Mouse (Mus musculus) MEL (cell line): ENCODE results near the gene Gemin2. TPM values are rescaled to one million over a fixed set of nuclear protein-coding genes. Genes with fewer than 3 reads are reported as not detected.
A peak's percentile ranks its signal among the peaks of the same experiment; 100 is the strongest.

Source experiments
- DNase-seq: peaks from one replicate; pipeline ENCODE4 v3.0.0; 2011; ENCODE audit warnings: low read depth, low spot score
- H3K27ac ChIP-seq: 2 replicates; pipeline ENCODE4 v1.5.1; 2012; ENCODE audit warnings: low read depth, mild to moderate bottlenecking, control low read depth, low read length, moderate library complexity; ENCODE audit not compliant: control insufficient read depth
- H3K27me3 ChIP-seq, 2 experiments: fragments of 150-350 bp in 1 of 2; sonication (generic) in 1 of 2; 2 replicates each; pipeline ENCODE4 v1.6.1; 2012; ENCODE audit warnings: low read length in 2 of 2, mild to moderate bottlenecking in 2 of 2, improper control_type of control experiment in 1 of 2, moderate library complexity in 1 of 2; ENCODE audit not compliant: insufficient read depth in 2 of 2, control insufficient read depth in 1 of 2
- H3K36me3 ChIP-seq, 2 experiments: 2 replicates each; pipeline ENCODE4 v1.6.1; 2012 to 2014; ENCODE audit warnings: low read length in 2 of 2, improper control_type of control experiment in 1 of 2, inconsistent platforms in 1 of 2, mild to moderate bottlenecking in 1 of 2; ENCODE audit not compliant: insufficient read depth in 2 of 2, control insufficient read depth in 1 of 2
- H3K4me1 ChIP-seq, 2 experiments: fragments of 150-350 bp in 1 of 2; sonication (generic) in 1 of 2; 2 replicates each; pipeline ENCODE4 v1.6.1; 2012; ENCODE audit warnings: low read length in 2 of 2, improper control_type of control experiment in 1 of 2, mild to moderate bottlenecking in 1 of 2; ENCODE audit not compliant: insufficient read depth in 2 of 2, control insufficient read depth in 1 of 2
- H3K4me3 ChIP-seq, 2 experiments: fragments of 150-350 bp in 1 of 2; sonication (generic) in 1 of 2; 2 replicates each; pipeline ENCODE4 v1.5.1; 2012; ENCODE audit warnings: low read depth in 2 of 2, low read length in 2 of 2, mild to moderate bottlenecking in 2 of 2, moderate library complexity in 2 of 2, control low read depth in 1 of 2, improper control_type of control experiment in 1 of 2; ENCODE audit not compliant: control insufficient read depth in 1 of 2, insufficient read depth in 1 of 2
- H3K79me2 ChIP-seq: 2 replicates; pipeline ENCODE4 v1.6.1; 2012; ENCODE audit warnings: mild to moderate bottlenecking, low read length, moderate library complexity; ENCODE audit not compliant: control insufficient read depth, poor library complexity, insufficient read depth
- H3K9ac ChIP-seq: 2 replicates; pipeline ENCODE4 v1.6.1; 2012; ENCODE audit warnings: low read depth, mild to moderate bottlenecking, control low read depth, low read length, moderate library complexity; ENCODE audit not compliant: control insufficient read depth, poor library complexity, severe bottlenecking
- H3K9me3 ChIP-seq: fragments of 150-350 bp; sonication (generic); replicated peaks from 2 replicates; pipeline ENCODE4 v1.6.1; 2012; ENCODE audit warnings: mild to moderate bottlenecking, low read length, improper control_type of control experiment, moderate library complexity; ENCODE audit not compliant: insufficient read depth
- BHLHE40 ChIP-seq: IDR thresholded peaks from 2 replicates; pipeline ENCODE4 v1.6.1; 2012; ENCODE audit warnings: low read depth, mild to moderate bottlenecking, inconsistent platforms, low read length, improper control_type of control experiment, borderline replicate concordance
- ELF1 ChIP-seq: IDR thresholded peaks from 2 replicates; pipeline ENCODE4 v1.6.1; 2014; ENCODE audit warnings: low read depth, mild to moderate bottlenecking, inconsistent platforms, low read length, improper control_type of control experiment, moderate library complexity
- EP300 ChIP-seq, 2 experiments: IDR thresholded peaks; 2 replicates each; pipeline ENCODE4 v1.6.1; 2011; ENCODE audit warnings: improper control_type of control experiment in 2 of 2, low read length in 2 of 2, low read depth in 1 of 2, mild to moderate bottlenecking in 1 of 2
- ETS1 ChIP-seq: IDR thresholded peaks from 2 replicates; pipeline ENCODE4 v1.6.1; 2012; ENCODE audit warnings: low read depth, mild to moderate bottlenecking, inconsistent platforms, low read length, improper control_type of control experiment, moderate library complexity
- GATA1 ChIP-seq: IDR thresholded peaks from 2 replicates; pipeline ENCODE4 v1.6.1; 2011; ENCODE audit warnings: low read depth, low read length, improper control_type of control experiment
- HCFC1 ChIP-seq: IDR thresholded peaks from 2 replicates; pipeline ENCODE4 v1.6.1; 2012; ENCODE audit warnings: low read depth, mild to moderate bottlenecking, inconsistent platforms, low read length, improper control_type of control experiment, moderate library complexity
- JUND ChIP-seq: IDR thresholded peaks from 2 replicates; pipeline ENCODE4 v1.6.1; 2011; ENCODE audit warnings: low read depth, mild to moderate bottlenecking, improper control_type of control experiment, low read length
- MAFK ChIP-seq: IDR thresholded peaks from 2 replicates; pipeline ENCODE4 v1.6.1; 2011; ENCODE audit warnings: low read depth, mild to moderate bottlenecking, low read length, improper control_type of control experiment, borderline replicate concordance
- MXI1 ChIP-seq: IDR thresholded peaks from 2 replicates; pipeline ENCODE4 v1.6.1; 2011; ENCODE audit warnings: mild to moderate bottlenecking, low read depth, low read length, improper control_type of control experiment
- MYB ChIP-seq: IDR thresholded peaks from 2 replicates; pipeline ENCODE4 v1.6.1; 2011; ENCODE audit warnings: mild to moderate bottlenecking, low read depth, low read length, improper control_type of control experiment
- MYC ChIP-seq: IDR thresholded peaks from 2 replicates; pipeline ENCODE4 v1.6.1; 2011; ENCODE audit warnings: low read depth, mild to moderate bottlenecking, low read length, improper control_type of control experiment, moderate library complexity
- POLR2AphosphoS2 ChIP-seq: IDR thresholded peaks from 2 replicates; pipeline ENCODE4 v1.6.1; 2011; ENCODE audit warnings: low read length, improper control_type of control experiment
- POLR2AphosphoS5 ChIP-seq: IDR thresholded peaks from 2 replicates; pipeline ENCODE4 v1.6.1; 2012; ENCODE audit warnings: low read depth, borderline replicate concordance, mild to moderate bottlenecking, inconsistent platforms, low read length, moderate library complexity, mixed read lengths
- RAD21 ChIP-seq: IDR thresholded peaks from 2 replicates; pipeline ENCODE4 v1.6.1; 2011; ENCODE audit warnings: mild to moderate bottlenecking, low read depth, low read length, improper control_type of control experiment
- RCOR1 ChIP-seq: IDR thresholded peaks from 2 replicates; pipeline ENCODE4 v1.6.1; 2012; ENCODE audit warnings: low read depth, mild to moderate bottlenecking, inconsistent platforms, low read length, improper control_type of control experiment
- SIN3A ChIP-seq: IDR thresholded peaks from 2 replicates; pipeline ENCODE4 v1.6.1; 2012; ENCODE audit warnings: low read length, improper control_type of control experiment, inconsistent platforms
- TAL1 ChIP-seq: IDR thresholded peaks from 2 replicates; pipeline ENCODE4 v1.6.1; 2012; ENCODE audit warnings: mild to moderate bottlenecking, inconsistent platforms, low read length, moderate library complexity, mixed read lengths
- TCF12 ChIP-seq: IDR thresholded peaks from 2 replicates; pipeline ENCODE4 v1.6.1; 2014; ENCODE audit warnings: low read depth, mild to moderate bottlenecking, inconsistent platforms, low read length, improper control_type of control experiment, moderate library complexity
- USF2 ChIP-seq, 2 experiments: IDR thresholded peaks; 2 replicates each; pipeline ENCODE4 v1.6.1; 2011 to 2012; ENCODE audit warnings: improper control_type of control experiment in 2 of 2, low read length in 2 of 2, borderline replicate concordance in 1 of 2, inconsistent platforms in 1 of 2, low read depth in 1 of 2, mild to moderate bottlenecking in 1 of 2; ENCODE audit not compliant: insufficient read depth in 1 of 2
- ZC3H11A ChIP-seq: IDR thresholded peaks from 2 replicates; pipeline ENCODE4 v1.6.1; 2012; ENCODE audit warnings: low read depth, mild to moderate bottlenecking, inconsistent platforms, low read length, improper control_type of control experiment
- ZMIZ1 ChIP-seq: IDR thresholded peaks from 2 replicates; pipeline ENCODE4 v1.6.1; 2012; ENCODE audit warnings: low read depth, mild to moderate bottlenecking, inconsistent platforms, low read length, improper control_type of control experiment, moderate library complexity
- ZNF384 ChIP-seq: IDR thresholded peaks from 2 replicates; pipeline ENCODE4 v1.6.1; 2012; ENCODE audit warnings: low read depth, mild to moderate bottlenecking, inconsistent platforms, low read length, improper control_type of control experiment
- polyA plus RNA-seq, 2 experiments: library from polyadenylated mRNA; stranded (reverse) in 1 of 2; unstranded in 1 of 2; fragments of >175 nt in 1 of 2; fragments of >200 nt in 1 of 2; gene quantifications; 2 replicates each; pipeline versions ENCODE4 v1.2.1 to v1.2.4; 2012; ENCODE audit warnings: low replicate concordance in 2 of 2, low read depth in 1 of 2; ENCODE audit not compliant: insufficient read length in 2 of 2, insufficient read depth in 1 of 2, missing spikeins in 1 of 2
- total RNA-seq: library from RNA; depleted of rRNA; stranded (reverse); fragments of 300-350 nt; gene quantifications from 2 replicates; pipeline ENCODE4 v1.2.3, GENCODE M21; 2012

Gene Gemin2
- total and polyA plus RNA-seq, 3 experiments: 17.7 to 19.5 TPM; not detected in 1

DNA sequence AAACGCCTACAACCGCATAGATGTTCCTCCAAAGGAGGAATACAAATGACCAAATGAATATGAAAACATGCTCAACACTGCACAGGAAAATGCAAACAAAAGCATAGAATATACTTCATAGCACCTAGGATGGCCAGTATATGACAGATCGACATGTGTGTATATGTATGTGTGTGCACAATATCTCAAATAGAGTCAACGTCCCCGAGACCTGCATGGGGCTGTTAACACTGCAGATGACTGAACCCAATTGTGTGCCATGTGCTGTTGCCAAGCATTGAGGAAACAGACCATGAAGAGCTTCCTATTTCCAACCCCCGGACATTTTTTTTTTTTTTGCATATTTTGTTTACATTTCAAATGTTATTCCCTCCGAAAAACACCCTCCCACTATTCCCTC, 27.7 kb downstream of the Gemin2 start (continued):
- TF ChIP-seq TCF12 (no peak), POLR2AphosphoS5 (peak; percentile 93; the same call in 1 of the 2 replicates), MYB (no peak), MYC (no peak), RCOR1 (no peak)

- Histone ChIP-seq H3K4me1 (peaks cover 53 to 62% of the 10 kb centered on the region in 2 experiments), H3K9ac (no peak overlapping the region), H3K9me3 (no peaks in the 10 kb centered on the region), H3K27ac (peak overlapping the region; percentile 48), H3K27me3 (no peaks in the 10 kb centered on the region), H3K79me2 (peaks cover 28% of the 10 kb centered on the region), H3K4me3 (no peak overlapping the region), H3K36me3 (peaks cover 16 to 85% of the 10 kb centered on the region in 2 experiments)
- peak; percentile 84 for DNase-seq
- no peak for TF ChIP-seq ZC3H11A
- TF ChIP-seq JUND: no peak
- no peak for TF ChIP-seq ELF1
- peak; percentile 58 for TF ChIP-seq TAL1
- TF ChIP-seq TCF12: peak; percentile 44; the same call in 1 of the 2 replicates
- no peak for TF ChIP-seq MYC
- peak; percentile 77 for TF ChIP-seq ETS1
- TF ChIP-seq SIN3A: 0 out of 2 replicates have a peak, but pooled peaks have one; percentile 26
- no peak for TF ChIP-seq MAFK
- TF ChIP-seq EP300 (IDR thresholded peaks at IDR 0.05; ENCODE audit: low read depth in 1 of 2, low read length in 2 of 2): peak; percentile 74 to 79
- TF ChIP-seq RCOR1: 0 out of 2 replicates have a peak, but pooled peaks have one; percentile 28
- no peak for TF ChIP-seq ZNF384
- peak; percentile 73 for TF ChIP-seq GATA1
- TF ChIP-seq ZMIZ1: no peak
Observed at GRCm38 (mm10) chr12:59052470-59052869, 39.3 kb downstream of the Gemin2 start.

- H3K4me1 ChIP-seq: peaks cover 53 to 61% of the 10 kb centered on the region in 2 experiments
- H3K27ac ChIP-seq: peak overlapping the region; percentile 77
- no peaks in the 10 kb centered on the region for H3K9me3 ChIP-seq
- H3K9ac ChIP-seq: 0 out of 2 replicates have a peak overlapping the region, but pooled peaks have one; percentile 9
- H3K27me3 ChIP-seq: no peaks in the 10 kb centered on the region
- peak; percentile 74 for DNase-seq
- H3K79me2 ChIP-seq: peaks cover 31% of the 10 kb centered on the region
- TF ChIP-seq RAD21 (no peak), HCFC1 (0 out of 2 replicates have a peak, but pooled peaks have one; percentile 34), BHLHE40 (peak; percentile 76; the same call in 1 of the 2 replicates), POLR2AphosphoS2 (no peak; the same call in 1 of the 2 replicates), MAFK (no peak), MXI1 (peak; percentile 71; the same call in 1 of the 2 replicates), SIN3A (peak; percentile 88), TAL1 (peak; percentile 34), GATA1 (peak; percentile 91), USF2 (IDR thresholded peaks at IDR 0.05; ENCODE audit: borderline replicate concordance in 1 of 2, insufficient read depth in 1 of 2, low read depth in 1 of 2, low read length in 2 of 2) (no peak), ETS1 (peak; percentile 89), POLR2AphosphoS5 (no peak), EP300 (IDR thresholded peaks at IDR 0.05; ENCODE audit: low read depth in 1 of 2, low read length in 2 of 2) (peak; percentile 78 to 83), RCOR1 (peak; percentile 51; the same call in 1 of the 2 replicates), MYB (no peak), MYC (0 out of 2 replicates have a peak, but pooled peaks have one; percentile 21), TCF12 (peak; percentile 81)
- H3K36me3 ChIP-seq: peaks cover 13 to 85% of the 10 kb centered on the region in 2 experiments
- H3K4me3 ChIP-seq: no peak overlapping the region
Observed at GRCm38 (mm10) chr12:59053166-59053565, 40.0 kb downstream of the Gemin2 start.
